Mouse (Mus musculus) CH12.LX (cell line): Measurements from ENCODE around the gene Sctr.

ENCODE experiments used
- CHD2 ChIP-seq: IDR thresholded peaks from 2 replicates; pipeline ENCODE4 v1.6.1; 2011; ENCODE audit warnings: low read length, improper control_type of control experiment
- CTCF ChIP-seq, 2 experiments: IDR thresholded peaks in 1 of 2; conservative IDR thresholded peaks in 1 of 2; 2 replicates each; pipeline ENCODE4 v1.5.1; 2011 to 2012; ENCODE audit warnings: low read depth in 2 of 2, low read length in 2 of 2, improper control_type of control experiment in 1 of 2, inconsistent platforms in 1 of 2, mild to moderate bottlenecking in 1 of 2, moderate library complexity in 1 of 2
- E2F4 ChIP-seq: IDR thresholded peaks from 2 replicates; pipeline ENCODE4 v1.6.1; 2011; ENCODE audit warnings: low read depth, low read length, improper control_type of control experiment; ENCODE audit not compliant: insufficient replicate concordance
- EP300 ChIP-seq: IDR thresholded peaks from 2 replicates; pipeline ENCODE4 v1.6.1; 2011; ENCODE audit warnings: low read length, improper control_type of control experiment
- GABPA ChIP-seq: IDR thresholded peaks from 2 replicates; pipeline ENCODE4 v1.6.1; 2012; ENCODE audit warnings: low read depth, low read length, improper control_type of control experiment, inconsistent platforms; ENCODE audit not compliant: insufficient replicate concordance
- IRF4 ChIP-seq: IDR thresholded peaks from 2 replicates; pipeline ENCODE4 v1.6.1; 2014; ENCODE audit warnings: low read depth, mild to moderate bottlenecking, inconsistent platforms, low read length, improper control_type of control experiment
- KAT2A ChIP-seq: IDR thresholded peaks from 2 replicates; pipeline ENCODE4 v1.6.1; 2012; ENCODE audit warnings: low read length, improper control_type of control experiment, inconsistent platforms; ENCODE audit not compliant: insufficient replicate concordance
- MEF2A ChIP-seq: IDR thresholded peaks from 2 replicates; pipeline ENCODE4 v1.6.1; 2014; ENCODE audit warnings: low read depth, mild to moderate bottlenecking, inconsistent platforms, low read length, improper control_type of control experiment, borderline replicate concordance
- MYC ChIP-seq: IDR thresholded peaks from 2 replicates; pipeline ENCODE4 v1.6.1; 2011; ENCODE audit warnings: low read depth, mild to moderate bottlenecking, improper control_type of control experiment, low read length
- POLR2A ChIP-seq: IDR thresholded peaks from 2 replicates; pipeline ENCODE4 v1.6.1; 2011; ENCODE audit warnings: low read depth, mild to moderate bottlenecking, improper control_type of control experiment, low read length
- TBP ChIP-seq: conservative IDR thresholded peaks from 2 replicates; pipeline ENCODE4 v1.6.1; 2011; ENCODE audit warnings: low read depth, low read length, improper control_type of control experiment
- UBTF ChIP-seq: IDR thresholded peaks from 2 replicates; pipeline ENCODE4 v1.6.1; 2012; ENCODE audit warnings: low read depth, mild to moderate bottlenecking, inconsistent platforms, low read length, improper control_type of control experiment, moderate library complexity
- USF1 ChIP-seq: IDR thresholded peaks from 2 replicates; pipeline ENCODE4 v1.6.1; 2014; ENCODE audit warnings: low read depth, mild to moderate bottlenecking, inconsistent platforms, low read length, improper control_type of control experiment
- ZKSCAN1 ChIP-seq: IDR thresholded peaks from 2 replicates; pipeline ENCODE4 v1.6.1; 2012; ENCODE audit warnings: low read depth, inconsistent platforms, low read length, improper control_type of control experiment, borderline replicate concordance

DNA sequence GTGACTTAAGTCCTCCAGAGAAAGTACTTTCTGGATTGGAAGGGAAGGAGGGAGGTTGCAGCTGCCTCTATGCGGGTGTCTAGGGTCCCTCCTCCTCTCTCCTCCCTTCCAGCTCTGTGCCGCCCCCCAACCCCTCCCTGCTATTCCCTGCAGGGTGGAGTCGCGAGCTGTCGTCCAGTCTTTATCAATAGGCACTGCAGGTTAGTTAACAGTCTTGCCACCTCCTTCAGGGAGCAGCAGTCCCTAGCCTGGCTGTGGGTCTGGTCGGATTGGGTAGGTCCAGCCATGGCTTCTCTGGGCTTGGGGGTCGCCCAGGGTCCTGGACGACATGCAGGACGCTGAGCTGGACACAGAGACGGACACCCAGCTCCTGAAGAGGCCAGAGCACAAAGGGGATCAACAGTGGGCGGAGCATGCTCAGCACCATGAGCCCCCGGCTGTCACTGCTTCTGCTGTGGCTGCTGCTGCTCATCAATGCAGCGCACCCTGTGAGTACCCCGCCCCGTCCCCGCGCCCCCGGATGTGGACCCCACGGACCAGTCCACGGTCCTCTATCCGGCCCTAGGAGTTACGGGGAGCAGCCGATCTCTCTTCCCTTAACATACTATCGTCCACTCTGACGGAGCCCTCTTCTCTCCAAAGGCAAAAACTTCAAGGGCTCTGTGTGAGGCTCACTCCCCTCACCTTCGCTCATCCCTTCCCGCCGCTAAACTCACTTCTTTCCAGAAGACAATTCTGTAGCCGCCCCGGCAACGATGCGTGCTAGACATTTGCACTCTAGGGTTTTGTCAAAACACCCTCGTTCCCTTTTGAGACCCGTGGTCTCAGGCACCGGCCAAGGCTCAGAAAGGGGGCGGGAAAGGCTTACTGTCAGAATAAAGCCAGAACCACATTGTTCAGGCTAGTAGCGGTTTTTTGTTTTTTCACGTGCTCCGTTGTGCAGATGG, at the start of gene Sctr:
- no peak for TF ChIP-seq POLR2A
- no peak for TF ChIP-seq MEF2A
- no peak for TF ChIP-seq MYC
- no peak for TF ChIP-seq USF1
- TF ChIP-seq CTCF (conservative IDR thresholded peaks at IDR 0.05 in 1 of 2, IDR thresholded peaks at IDR 0.05 in 1 of 2; ENCODE audit: low read depth in 2 of 2, low read length in 2 of 2): no peak
- TF ChIP-seq IRF4: no peak
- TF ChIP-seq CHD2: no peak
- TF ChIP-seq TBP: no peak
- no peak for TF ChIP-seq UBTF
- no peak for TF ChIP-seq E2F4
- no peak for TF ChIP-seq EP300
- no peak for TF ChIP-seq GABPA
- no peak for TF ChIP-seq ZKSCAN1
- TF ChIP-seq KAT2A: no peak
